Mouse (Mus musculus) C2C12 (cell line): ENCODE data around the gene Fam107b. TPM values are rescaled to one million over a fixed set of nuclear protein-coding genes. Genes with fewer than 3 reads are reported as not detected.
"Not testable (repeated sequence)": the region's sequence is repeated elsewhere in the genome, so short reads cannot be mapped to it uniquely, and the experiment has no call there.

Experiments
- H3K27me3 ChIP-seq: one replicate; pipeline ENCODE4 v1.6.1; 2011; ENCODE audit not compliant: control insufficient read depth, insufficient read depth, insufficient read length
- H3K36me3 ChIP-seq: one replicate; pipeline ENCODE4 v1.6.1; 2011; ENCODE audit not compliant: control insufficient read depth, insufficient read depth
- H3K4me3 ChIP-seq: one replicate; pipeline ENCODE4 v1.5.1; 2011; ENCODE audit warnings: mild to moderate bottlenecking, control low read depth; ENCODE audit not compliant: poor library complexity, insufficient read depth, severe bottlenecking
- H3K79me2 ChIP-seq: one replicate; pipeline ENCODE4 v1.6.1; 2011; ENCODE audit not compliant: control insufficient read depth, insufficient read depth
- H3K79me3 ChIP-seq: one replicate; pipeline ENCODE4 v1.6.1; 2011; ENCODE audit warnings: low read depth, control low read depth
- H3ac ChIP-seq: one replicate; pipeline ENCODE3; 2011; ENCODE audit warnings: low read depth; ENCODE audit not compliant: control insufficient read depth, insufficient read length
- CEBPB ChIP-seq: IDR thresholded peaks from one replicate; pipeline ENCODE4 v1.6.1; 2011; ENCODE audit warnings: low read depth, mild to moderate bottlenecking, control low read depth, moderate library complexity
- CTCF ChIP-seq: IDR thresholded peaks from one replicate; pipeline ENCODE4 v1.5.1; 2011; ENCODE audit not compliant: control insufficient read depth, insufficient read depth, insufficient read length
- FOSL1 ChIP-seq: IDR thresholded peaks from one replicate; pipeline ENCODE4 v1.8.0; 2011; ENCODE audit warnings: mild to moderate bottlenecking, low read length; ENCODE audit not compliant: poor library complexity, insufficient read depth, severe bottlenecking
- MAX ChIP-seq: IDR thresholded peaks from one replicate; pipeline ENCODE4 v1.6.1; 2011; ENCODE audit warnings: mild to moderate bottlenecking, control low read depth
- MYOD1 ChIP-seq: IDR thresholded peaks from one replicate; pipeline ENCODE4 v1.6.1; 2011; ENCODE audit warnings: low read depth; ENCODE audit not compliant: control insufficient read depth, insufficient read length
- MYOG ChIP-seq: IDR thresholded peaks from one replicate; pipeline ENCODE4 v1.6.1; 2011; ENCODE audit not compliant: control insufficient read depth, insufficient read length; ENCODE audit errors: extremely low read depth
- USF1 ChIP-seq: IDR thresholded peaks from one replicate; pipeline ENCODE4 v1.6.1; 2011; ENCODE audit warnings: low read depth, mild to moderate bottlenecking, control low read depth, moderate library complexity
- polyA plus RNA-seq: library from polyadenylated mRNA; unstranded; fragments of >200 nt; fragmentation: generic; extraction: Trizol; gene quantifications from one replicate; pipeline ENCODE4 v1.2.1, GENCODE M21; 2012; ENCODE audit warnings: missing spikeins

Fam107b gene
- polyA plus RNA-seq, 1 experiment = 16.6 TPM

DNA sequence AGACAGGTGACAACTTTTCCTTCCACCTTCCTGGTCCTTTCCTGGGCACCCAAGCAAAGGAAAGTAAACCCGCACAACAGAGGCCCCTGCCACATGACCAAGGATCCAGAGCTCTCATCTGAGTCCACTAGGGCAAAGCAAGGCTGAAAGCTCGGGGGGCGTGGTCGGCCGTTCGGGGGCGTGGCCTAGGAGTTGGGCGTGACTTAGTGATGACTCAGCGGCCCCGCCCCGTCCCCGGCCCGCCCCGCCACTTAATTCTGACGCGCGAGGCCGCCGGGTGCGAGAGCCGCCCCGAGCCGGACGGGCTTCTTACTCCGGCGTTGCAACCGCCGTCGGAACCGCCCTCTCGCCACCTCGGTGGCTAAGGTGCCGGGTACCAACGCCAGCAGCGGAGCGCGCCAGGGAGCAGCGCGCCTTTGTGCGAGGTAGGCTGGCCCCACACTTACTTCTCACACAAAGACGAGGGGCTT, 143.0 kb downstream of the Fam107b start:
- peaks cover 37% of the 10 kb centered on the region for H3K79me3 ChIP-seq
- H3K36me3 ChIP-seq = no peaks in the 10 kb centered on the region
- H3K27me3 ChIP-seq = no peaks in the 10 kb centered on the region
- H3K4me3 ChIP-seq = peak overlapping the region; percentile 82
- H3K79me2 ChIP-seq = peaks cover 48% of the 10 kb centered on the region
- H3ac ChIP-seq = peak overlapping the region; percentile 90
- peak; percentile 30 for TF ChIP-seq MAX
- TF ChIP-seq MYOG = no peak
- peak; percentile 68 for TF ChIP-seq USF1

- Histone ChIP-seq H3ac (peak overlapping the region; percentile 90), H3K27me3 (no peaks in the 10 kb centered on the region), H3K79me3 (peaks cover 40% of the 10 kb centered on the region), H3K36me3 (no peaks in the 10 kb centered on the region), H3K4me3 (peak overlapping the region; percentile 82), H3K79me2 (peaks cover 54% of the 10 kb centered on the region)
- TF ChIP-seq CTCF = no peak
- no peak for TF ChIP-seq MYOD1
- TF ChIP-seq FOSL1 = no peak
- no peak for TF ChIP-seq MAX
- TF ChIP-seq CEBPB = no peak
- no peak for TF ChIP-seq MYOG
- TF ChIP-seq USF1 = no peak
Measured at GRCm38 (mm10) chr2:3713682-3714361, 143.5 kb downstream of the Fam107b start.

DNA sequence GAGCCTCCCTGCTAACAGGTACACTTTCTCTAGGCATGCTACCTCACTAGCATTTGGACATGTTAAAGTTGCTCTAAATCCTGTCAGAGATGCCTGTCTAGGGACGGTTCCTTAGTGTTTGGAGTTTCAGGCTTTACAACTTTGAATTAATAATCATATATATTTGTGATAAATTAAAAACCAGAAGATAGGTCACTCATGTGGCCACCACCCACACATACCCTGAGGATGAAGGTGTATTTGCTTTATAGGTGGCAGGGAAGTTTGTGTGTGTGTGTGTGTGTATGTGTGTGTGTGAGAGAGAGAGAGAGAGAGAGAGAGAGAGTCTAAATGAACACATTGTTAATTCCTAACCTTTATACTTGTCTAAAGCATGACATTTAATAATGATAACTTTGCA, 144.2 kb downstream of the Fam107b start:
- Histone ChIP-seq H3K36me3 (no peaks in the 10 kb centered on the region), H3K27me3 (no peaks in the 10 kb centered on the region), H3K79me3 (peaks cover 40% of the 10 kb centered on the region), H3K79me2 (peaks cover 61% of the 10 kb centered on the region), H3K4me3 (peak overlapping the region; percentile 82), H3ac (peak overlapping the region; percentile 4)
- TF ChIP-seq MYOG = no peak
- no peak for TF ChIP-seq CEBPB
- no peak for TF ChIP-seq CTCF
- no peak for TF ChIP-seq MAX
- TF ChIP-seq MYOD1 = no peak
- no peak for TF ChIP-seq USF1
- TF ChIP-seq FOSL1 = no peak

DNA sequence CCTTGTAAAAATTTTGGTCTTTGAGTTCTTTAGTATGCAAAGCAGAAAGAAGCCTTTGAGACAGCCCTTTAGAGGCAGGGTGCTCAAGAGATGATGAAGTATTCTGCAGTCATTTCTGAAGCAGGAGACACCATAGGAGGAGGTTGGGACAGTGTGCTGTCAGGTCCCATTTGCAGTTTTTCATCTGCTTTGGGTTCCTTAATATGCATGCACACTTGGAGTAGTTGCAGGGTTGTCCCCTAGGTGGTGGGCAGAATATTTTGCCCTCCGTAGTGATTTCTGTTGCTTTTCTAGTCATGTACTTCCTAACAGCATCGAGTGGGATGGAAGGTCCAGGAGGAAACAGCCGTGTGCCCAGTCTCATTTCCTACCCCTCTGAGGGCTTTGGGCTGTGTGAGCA, 145.1 kb downstream of the Fam107b start:
- H3K4me3 ChIP-seq = no peak overlapping the region
- TF ChIP-seq MYOG (no peak), CEBPB (no peak), MYOD1 (no peak), CTCF (no peak), MAX (no peak), FOSL1 (no peak), USF1 (no peak)

DNA sequence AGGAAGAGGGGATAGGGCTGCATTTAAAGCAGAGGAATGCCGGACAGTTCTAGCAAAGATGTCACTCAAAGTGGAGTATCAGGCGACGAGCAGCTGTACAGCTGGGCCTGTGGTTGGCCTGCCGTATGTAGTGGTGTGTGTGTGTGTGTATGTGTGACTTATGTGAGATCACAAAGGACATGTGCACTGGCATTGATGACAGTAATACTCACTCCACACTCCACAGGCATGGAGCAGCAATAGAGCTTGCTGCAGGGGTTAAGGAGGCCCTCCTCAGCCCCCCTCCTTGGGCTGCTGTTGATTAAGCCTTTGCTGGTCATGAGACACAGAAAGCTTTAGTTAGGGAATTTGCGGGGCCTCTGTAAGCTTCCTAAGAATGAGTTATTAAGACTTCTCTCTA, 147.0 kb downstream of the Fam107b start:
- Histone ChIP-seq H3K4me3 (no peak overlapping the region), H3K27me3 (no peaks in the 10 kb centered on the region), H3K79me3 (peaks cover 56% of the 10 kb centered on the region), H3K36me3 (no peaks in the 10 kb centered on the region), H3ac (no peak overlapping the region), H3K79me2 (peaks cover 89% of the 10 kb centered on the region)
- TF ChIP-seq MYOD1 (peak; percentile 14), FOSL1 (no peak)

More for the DNA sequence above, 145.1 kb downstream of the Fam107b start:
- Histone ChIP-seq H3K27me3 (no peaks in the 10 kb centered on the region), H3K79me2 (peaks cover 70% of the 10 kb centered on the region), H3ac (no peak overlapping the region), H3K36me3 (no peaks in the 10 kb centered on the region), H3K79me3 (peaks cover 45% of the 10 kb centered on the region)

GRCm38 (mm10) chr2:3717847-3718246, 147.6 kb downstream of the Fam107b start:
- no peaks in the 10 kb centered on the region for H3K36me3 ChIP-seq
- H3K79me3 ChIP-seq = peaks cover 59% of the 10 kb centered on the region
- H3K79me2 ChIP-seq = peaks cover 94% of the 10 kb centered on the region
- no peaks in the 10 kb centered on the region for H3K27me3 ChIP-seq
- H3K4me3 ChIP-seq = no peak overlapping the region
- TF ChIP-seq MYOG (no peak), FOSL1 (no peak), CTCF (no peak)
- H3ac ChIP-seq = no peak overlapping the region

GRCm38 (mm10) chr2:3719436-3720121, 149.3 kb downstream of the Fam107b start:
- H3K36me3 ChIP-seq = not testable (repeated sequence)
- H3K79me3 ChIP-seq = peaks cover 67% of the 10 kb centered on the region
- H3K79me2 ChIP-seq = peaks cover 100% of the 10 kb centered on the region

More at GRCm38 (mm10) chr2:3719436-3720121, 149.3 kb downstream of the Fam107b start:
- H3ac ChIP-seq, H3K4me3 ChIP-seq, H3K27me3 ChIP-seq: not testable (repeated sequence)
